Comparison of ENCODE assay signal across 20 mouse cellular contexts in the genomic region with DNA sequence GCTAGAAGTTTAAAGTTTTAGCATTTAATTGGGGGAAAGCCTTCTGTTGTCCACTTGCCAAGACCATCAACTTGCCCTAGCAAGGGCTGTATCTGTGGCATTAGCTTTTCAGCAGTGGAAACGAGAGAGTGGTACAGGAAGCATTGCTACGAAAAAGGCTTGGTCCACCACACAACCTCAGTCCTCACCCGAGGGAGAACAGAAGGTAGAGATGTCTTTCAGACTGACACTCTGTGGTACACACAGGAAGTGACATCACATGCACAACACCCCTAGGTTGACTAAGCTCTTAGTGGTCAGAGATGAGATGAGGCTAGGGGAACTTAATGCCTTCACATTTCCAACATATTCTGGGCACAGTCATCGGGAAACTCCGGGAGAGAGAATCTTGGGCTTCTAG. TPM values are rescaled to one million over a fixed set of nuclear protein-coding genes. Genes with fewer than 3 reads are reported as not detected.
DNase-seq lines count a peak whose midpoint lies in the region; ATAC-seq lines count a peak whose summit lies in the region.
"Had no signal": no experiment of that assay in that cellular context is flagged by ENCODE, and none has a peak within 500 bp of the region (broad histone marks: within the 10 kb centered on the region; RNA-seq: fewer than 3 reads in every experiment).

No protein-coding gene starts in this region.

- peaks cover 1% of the 10 kb centered on the region; the same call in 1 of the 2 replicates for H3K9me3 ChIP-seq in kidney, embryonic 16.5 days (ENCODE audit: low read length)
- no peaks in the 10 kb centered on the region for H3K9me3 ChIP-seq in forebrain, embryonic 16.5 days (ENCODE audit: control insufficient read depth, low read length)
- H3K9me3 ChIP-seq: embryonic facial prominence, embryonic 10.5 days; liver, embryonic 13.5 days; neural tube, embryonic 12.5 days had no signal

- H3K4me3 ChIP-seq in kidney, embryonic 16.5 days (ENCODE audit: low read length): no peak overlapping the region
- no peak overlapping the region for H3K4me3 ChIP-seq in macrophage (ENCODE audit: inconsistent target)
- H3K4me3 ChIP-seq in forebrain, embryonic 16.5 days (replicated peaks; ENCODE audit: low read length): no peak overlapping the region
- H3K4me3 ChIP-seq: embryonic facial prominence, embryonic 10.5 days; limb, embryonic 12.5 days; liver, embryonic 13.5 days; neural tube, embryonic 12.5 days had no signal

- peak overlapping the region; percentile 52; the same call in 1 of the 2 replicates for H3K27ac ChIP-seq in kidney, embryonic 16.5 days (ENCODE audit: low read length)
- H3K27ac ChIP-seq in macrophage: peak overlapping the region; percentile 100
- no peak overlapping the region for H3K27ac ChIP-seq in forebrain, embryonic 16.5 days (ENCODE audit: low read length)
- H3K27ac ChIP-seq: embryonic facial prominence, embryonic 10.5 days; limb, embryonic 12.5 days; liver, embryonic 13.5 days; neural tube, embryonic 12.5 days had no signal

- no peak for ATAC-seq in kidney, embryonic 16.5 days (ENCODE audit: low FRiP score, low TSS enrichment)
- ATAC-seq in forebrain, embryonic 16.5 days: no peak
- ATAC-seq: activated CD4-positive, CD25-positive, alpha-beta regulatory T cell, adult 4 months; inflammation-experienced regulatory T-cells, adult 6 months; midbrain, embryonic 16.5 days had no signal

- H3K79me2 ChIP-seq in macrophage (ENCODE audit: inconsistent target): peaks cover 71% of the 10 kb centered on the region

- H3K9ac ChIP-seq in kidney, embryonic 16.5 days (replicated peaks; ENCODE audit: low read length): no peak overlapping the region
- no peak overlapping the region for H3K9ac ChIP-seq in forebrain, embryonic 16.5 days (replicated peaks; ENCODE audit: low read depth, low read length)
- H3K9ac ChIP-seq: limb, embryonic 12.5 days; liver, embryonic 13.5 days; neural tube, embryonic 12.5 days had no signal

- DNase-seq in kidney, adult 11 months: no peak
- peak; percentile 40 for DNase-seq in CD4-positive helper T cell, adult 2 months (ENCODE audit: low read depth, low spot score)
- DNase-seq in splenic B cell, adult 2 months (ENCODE audit: low read depth, low spot score): peak; percentile 29
- DNase-seq in heart, adult 9 months (ENCODE audit: low spot score in 2 of 2): no peak
- DNase-seq: adrenal gland, postnatal 10 days; cerebellum, adult 11-12 months; gastrocnemius, postnatal 10 days; heart, adult 18-20 months; liver, embryonic 13.5 days; spleen, adult 18-20 months; thymus, postnatal 36 days had no signal

- peaks cover 45% of the 10 kb centered on the region for H3K4me1 ChIP-seq in kidney, embryonic 16.5 days (ENCODE audit: insufficient read depth, low read length)
- no peaks in the 10 kb centered on the region for H3K4me1 ChIP-seq in forebrain, embryonic 16.5 days (replicated peaks; ENCODE audit: control insufficient read depth, insufficient read depth, low read length)

- H3K27me3 ChIP-seq in kidney, embryonic 16.5 days (ENCODE audit: insufficient read depth, low read length): no peaks in the 10 kb centered on the region
- no peaks in the 10 kb centered on the region; the same call in 1 of the 2 replicates for H3K27me3 ChIP-seq in splenic B cell, adult 2 months (ENCODE audit: control insufficient read depth, insufficient read depth, low read length, poor library complexity, severe bottlenecking)
- H3K27me3 ChIP-seq in forebrain, embryonic 16.5 days (replicated peaks; ENCODE audit: control insufficient read depth, insufficient read depth, low read length): no peaks in the 10 kb centered on the region
- H3K27me3 ChIP-seq: limb, embryonic 12.5 days; liver, embryonic 13.5 days; neural tube, embryonic 12.5 days had no signal

- no peak overlapping the region for H3K4me2 ChIP-seq in kidney, embryonic 16.5 days (replicated peaks; ENCODE audit: low read depth, low read length)
- H3K4me2 ChIP-seq in forebrain, embryonic 16.5 days (ENCODE audit: low read length): no peak overlapping the region
- H3K4me2 ChIP-seq: limb, embryonic 12.5 days; liver, embryonic 13.5 days; neural tube, embryonic 12.5 days had no signal

- WGBS in kidney, embryonic 16.5 days: 86% methylated on average over 5 of the region's 5 CpGs
- WGBS in macrophage (ENCODE audit: missing documents): 30% methylated on average over 5 of the region's 5 CpGs
- 90% methylated on average over 5 of the region's 5 CpGs for WGBS in forebrain, embryonic 16.5 days

- H3K36me3 ChIP-seq in kidney, embryonic 16.5 days (ENCODE audit: insufficient read depth, low read length): peaks cover under 1% of the 10 kb centered on the region; the same call in 1 of the 2 replicates
- no peaks in the 10 kb centered on the region for H3K36me3 ChIP-seq in macrophage (ENCODE audit: inconsistent target)
- H3K36me3 ChIP-seq in splenic B cell, adult 2 months (ENCODE audit: control insufficient read depth, insufficient read depth, low read length, poor library complexity, severe bottlenecking): no peaks in the 10 kb centered on the region
- no peaks in the 10 kb centered on the region for H3K36me3 ChIP-seq in forebrain, embryonic 16.5 days (ENCODE audit: control insufficient read depth, insufficient read depth)
- H3K36me3 ChIP-seq: embryonic facial prominence, embryonic 10.5 days; limb, embryonic 12.5 days; liver, embryonic 13.5 days; neural tube, embryonic 12.5 days had no signal

RNA-seq across cellular contexts. Expression of a gene that starts 32.4 kb away (rescaled TPM):
- 40.4 and 41.0 TPM in 2 replicates for polyA plus RNA-seq in kidney, embryonic 16.5 days (2015; fragmentation: Nextera tagmentation; extraction: Ambion mirVana)
- 1,000 to 10,000 TPM in 3 of 26 experiments, 100 to 1,000 TPM in 23; 385 to 3,736 (median 481) TPM for total RNA-seq in macrophage (2018; cell fraction: chromatin; rRNA removed)
- 100 to 1,000 TPM; 135 to 283 (median 184) TPM for total RNA-seq in macrophage (2018; cell fraction: cytosol; rRNA removed)
- 1,000 to 10,000 TPM in 1 of 26 experiments, 100 to 1,000 TPM in 25; 247 to 1,640 (median 305) TPM for total RNA-seq in macrophage (2018; cell fraction: nucleus; rRNA removed)
- polyA plus RNA-seq in macrophage (2018): 100 to 138 TPM (median 115 TPM) in 3 replicates
- polyA plus RNA-seq in forebrain, embryonic 16.5 days (2015; fragmentation: Nextera tagmentation; extraction: Ambion mirVana): 117 and 121 TPM in 2 replicates

Comparison
In these comparisons a context has a peak if more than half of its experiments do, and no peak if none do; other contexts are left out.
1. DNase-seq: peak in CD4-positive helper T cell, adult 2 months (single experiment) and splenic B cell, adult 2 months (single experiment); none in kidney, adult 11 months (single experiment) and heart, adult 9 months (0 of 2).